Mouse (Mus musculus): ENCODE measurements around the gene Flot1. TPM values are rescaled to one million over a fixed set of nuclear protein-coding genes. Genes with fewer than 3 reads are reported as not detected.

Flot1 gene
- polyA plus RNA-seq, 1 experiment from 2014 or later: 60.3 TPM

GRCm38 (mm10) chr17:35874721-35875120 is 51.7 kb downstream of the Flot1 start:
- H3K9me3 ChIP-seq (replicated peaks): peaks cover 6% of the 10 kb centered on the region; the same call in 1 of the 2 replicates
- no peaks in the 10 kb centered on the region for H3K27me3 ChIP-seq
- H3K9ac ChIP-seq: no peak overlapping the region
- no peak overlapping the region for H3K4me2 ChIP-seq (replicated peaks)
- no peak for ATAC-seq (ENCODE audit: low FRiP score)
- WGBS: 95% methylated on average over 6 of the region's 6 CpGs
- H3K4me3 ChIP-seq: no peak overlapping the region
- H3K4me1 ChIP-seq: peaks cover 34% of the 10 kb centered on the region
- H3K27ac ChIP-seq: no peak overlapping the region
- H3K36me3 ChIP-seq: peaks cover 38% of the 10 kb centered on the region

DNA sequence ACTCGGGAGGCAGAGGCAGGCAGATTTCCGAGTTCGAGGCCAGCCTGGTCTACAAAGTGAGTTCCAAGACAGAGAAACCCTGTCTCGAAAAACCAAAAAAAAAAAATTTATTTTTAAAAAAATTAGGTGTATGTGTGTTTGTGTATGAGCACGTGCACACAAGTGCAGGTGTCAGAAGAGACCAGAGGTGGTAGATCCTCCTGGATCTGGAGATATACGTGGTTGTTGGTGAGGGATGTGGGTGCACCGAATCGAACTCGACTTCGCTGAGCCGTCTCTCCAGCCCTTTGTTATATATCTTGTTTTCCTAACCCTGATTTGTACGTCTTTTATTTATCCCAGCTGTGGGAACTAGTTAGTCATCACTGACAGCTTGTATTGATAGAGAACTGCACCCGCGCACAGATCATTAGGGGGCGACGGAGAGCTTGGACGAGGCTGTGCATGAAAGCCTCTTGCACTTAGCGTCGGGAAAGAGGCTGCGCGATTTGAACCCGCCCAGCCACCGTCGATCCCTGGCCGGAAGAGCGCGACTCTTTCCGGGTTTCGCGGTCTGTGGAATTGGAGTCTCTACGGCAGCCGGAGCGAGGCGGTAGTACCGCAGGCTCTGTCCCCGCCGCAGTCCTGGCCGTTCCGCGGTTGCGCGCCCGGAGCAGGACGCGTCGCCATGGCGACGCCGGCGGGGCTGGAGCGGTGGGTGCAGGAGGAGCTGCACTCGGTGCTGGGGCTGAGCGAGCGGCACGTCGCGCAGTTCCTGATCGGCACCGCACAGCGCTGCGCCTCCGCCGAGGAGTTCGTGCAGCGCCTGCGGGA is 56.4 kb downstream of the Flot1 start, which contains the start of gene Dhx16:
Dhx16 (plus strand) TSS at position 575 of the 813 bp plus-strand sequence.
- H3K27ac ChIP-seq: peak within 1 kb of the TSS; percentile 71
- peaks cover 49% of the 10 kb centered on the region for H3K36me3 ChIP-seq
- H3K27me3 ChIP-seq: no peaks in the 10 kb centered on the region
- H3K9me3 ChIP-seq (replicated peaks): no peaks in the 10 kb centered on the region
- peak; percentile 91 for ATAC-seq (ENCODE audit: low FRiP score)
- H3K4me1 ChIP-seq: peaks cover 11% of the 10 kb centered on the region
- peak within 1 kb of the TSS; percentile 78 for H3K4me3 ChIP-seq
- H3K9ac ChIP-seq: peak within 1 kb of the TSS; percentile 82
- H3K4me2 ChIP-seq (replicated peaks): peak within 1 kb of the TSS; percentile 71
- 6% methylated on average over 66 of the region's 66 CpGs for WGBS

Small RNA genes within 50 kb of the gene (microRNA-seq; reads per million reads assigned to microRNA genes)
- 1.6 reads per million for gene Gm28033

Other genes with a start within 250 kb of the Flot1 start
- gene Sfta2, start 221.7 kb upstream of the Flot1 start, polyA plus RNA-seq (2016; fragmentation: Nextera tagmentation; extraction: Ambion mirVana): not detected in 2 replicates
- not detected in 2 replicates for gene Gm9573, start 196.6 kb upstream of the Flot1 start, polyA plus RNA-seq (2016; fragmentation: Nextera tagmentation; extraction: Ambion mirVana)
- gene Mucl3, start 179.5 kb upstream of the Flot1 start, polyA plus RNA-seq (2016; fragmentation: Nextera tagmentation; extraction: Ambion mirVana): 0.15 and 0.20 TPM in 2 replicates
- gene Vars2, start 155.6 kb upstream of the Flot1 start, polyA plus RNA-seq (2016; fragmentation: Nextera tagmentation; extraction: Ambion mirVana): 16.5 and 16.9 TPM in 2 replicates
- gene Gtf2h4, start 149.5 kb upstream of the Flot1 start, polyA plus RNA-seq (2016; fragmentation: Nextera tagmentation; extraction: Ambion mirVana): 34.7 and 37.7 TPM in 2 replicates
- gene Ddr1, start 118.6 kb upstream of the Flot1 start, polyA plus RNA-seq (2016; fragmentation: Nextera tagmentation; extraction: Ambion mirVana): 168 and 182 TPM in 2 replicates
- 5.8 and 6.3 TPM in 2 replicates for gene Ier3, start 1.5 kb upstream of the Flot1 start, polyA plus RNA-seq (2016; fragmentation: Nextera tagmentation; extraction: Ambion mirVana)
- 1,505 and 1,511 TPM in 2 replicates for gene Tubb5, start 15.1 kb downstream of the Flot1 start, polyA plus RNA-seq (2016; fragmentation: Nextera tagmentation; extraction: Ambion mirVana)
- gene Mdc1, start 18.3 kb downstream of the Flot1 start, polyA plus RNA-seq (2016; fragmentation: Nextera tagmentation; extraction: Ambion mirVana): 14.4 and 18.2 TPM in 2 replicates
- gene Nrm, start 38.1 kb downstream of the Flot1 start, polyA plus RNA-seq (2016; fragmentation: Nextera tagmentation; extraction: Ambion mirVana): 36.0 and 36.9 TPM in 2 replicates
- 31.5 and 32.3 TPM in 2 replicates for gene Ppp1r18, start 42.4 kb downstream of the Flot1 start, polyA plus RNA-seq (2016; fragmentation: Nextera tagmentation; extraction: Ambion mirVana)
- 45.2 and 46.0 TPM in 2 replicates for gene Dhx16, start 56.6 kb downstream of the Flot1 start, polyA plus RNA-seq (2016; fragmentation: Nextera tagmentation; extraction: Ambion mirVana)
- gene 2310061I04Rik, start 74.2 kb downstream of the Flot1 start, polyA plus RNA-seq (2016; fragmentation: Nextera tagmentation; extraction: Ambion mirVana): 25.7 and 28.7 TPM in 2 replicates
- gene Atat1, start 86.8 kb downstream of the Flot1 start, polyA plus RNA-seq (2016; fragmentation: Nextera tagmentation; extraction: Ambion mirVana): 294 and 303 TPM in 2 replicates
- 46.8 and 51.1 TPM in 2 replicates for gene Mrps18b, start 93.2 kb downstream of the Flot1 start, polyA plus RNA-seq (2016; fragmentation: Nextera tagmentation; extraction: Ambion mirVana)
- gene Ppp1r10, start 93.2 kb downstream of the Flot1 start, polyA plus RNA-seq (2016; fragmentation: Nextera tagmentation; extraction: Ambion mirVana): 58.3 and 68.2 TPM in 2 replicates
- gene Abcf1, start 146.5 kb downstream of the Flot1 start, polyA plus RNA-seq (2016; fragmentation: Nextera tagmentation; extraction: Ambion mirVana): 109 and 119 TPM in 2 replicates
- gene Gnl1, start 156.6 kb downstream of the Flot1 start, polyA plus RNA-seq (2016; fragmentation: Nextera tagmentation; extraction: Ambion mirVana): 54.9 and 57.7 TPM in 2 replicates
- 53.4 and 61.0 TPM in 2 replicates for gene Prr3, start 157.0 kb downstream of the Flot1 start, polyA plus RNA-seq (2016; fragmentation: Nextera tagmentation; extraction: Ambion mirVana)
- 5.5 and 5.6 TPM in 2 replicates for gene H2-T24, start 197.3 kb downstream of the Flot1 start, polyA plus RNA-seq (2016; fragmentation: Nextera tagmentation; extraction: Ambion mirVana)
- gene H2-T23, start 209.6 kb downstream of the Flot1 start, polyA plus RNA-seq (2016; fragmentation: Nextera tagmentation; extraction: Ambion mirVana): 4.5 and 5.1 TPM in 2 replicates
- 7.8 and 9.2 TPM in 2 replicates for gene H2-T22, start 219.5 kb downstream of the Flot1 start, polyA plus RNA-seq (2016; fragmentation: Nextera tagmentation; extraction: Ambion mirVana)
- gene Gm6034, start 219.7 kb downstream of the Flot1 start, polyA plus RNA-seq (2016; fragmentation: Nextera tagmentation; extraction: Ambion mirVana): not detected in 2 replicates
- gene Gm11127, start 235.1 kb downstream of the Flot1 start, polyA plus RNA-seq (2016; fragmentation: Nextera tagmentation; extraction: Ambion mirVana): not detected in 2 replicates

All from hindbrain, embryonic 12.5 days (tissue).